In the genomic region with DNA sequence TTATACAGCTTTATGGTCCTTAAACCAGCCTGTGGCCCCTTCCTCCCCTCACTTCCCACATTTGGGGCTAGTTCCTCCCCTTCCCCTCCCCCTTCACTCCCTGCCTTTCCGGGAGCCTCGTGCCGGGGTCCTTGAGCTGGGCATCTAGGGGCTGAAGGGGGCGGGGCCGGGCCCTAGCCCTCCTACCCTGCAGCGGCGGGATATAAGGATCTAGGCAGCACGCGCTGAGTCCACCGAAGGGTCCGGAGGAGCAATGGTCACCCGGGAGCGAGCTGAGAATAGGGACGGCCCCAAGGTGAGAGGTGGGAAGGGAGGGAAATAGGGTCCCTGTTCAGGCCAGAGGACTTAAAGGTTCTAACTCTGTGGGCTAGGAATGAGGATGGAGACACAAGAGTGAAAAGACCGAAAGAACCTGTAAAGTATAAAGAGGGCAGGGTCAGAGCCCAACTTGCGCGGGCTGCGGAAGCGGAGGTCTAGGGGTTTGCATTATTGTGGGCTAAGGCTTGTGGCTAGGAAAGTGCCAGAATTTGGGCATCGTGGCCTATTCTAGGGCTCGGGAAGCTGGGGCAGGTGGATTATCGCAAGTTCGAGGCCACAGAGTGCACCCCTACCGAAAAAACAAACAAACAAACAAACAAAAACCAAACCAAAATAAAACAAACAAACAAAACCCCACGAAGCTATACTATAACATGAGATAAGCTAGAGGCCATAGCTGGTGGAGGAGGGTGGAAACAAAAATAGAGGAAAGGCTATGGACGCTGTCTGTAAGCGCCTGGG, we compare ENCODE assay signal across 7 mouse cellular contexts. TPM values are rescaled to one million over a fixed set of nuclear protein-coding genes. Genes with fewer than 3 reads are reported as not detected.
A peak's percentile ranks its signal among the peaks of the same experiment; 100 is the strongest.
DNase-seq lines count a peak whose midpoint lies in the region; ATAC-seq and TF ChIP-seq lines count a peak whose summit lies in the region.

TSS of gene Hes7 (plus strand) at position 184 of the 780 bp plus-strand sequence.

- H3K9ac ChIP-seq in lung, embryonic 15.5 days = peak within 1 kb of the TSS; percentile 78
- peak within 1 kb of the TSS; percentile 67 for H3K9ac ChIP-seq in liver, postnatal 0 days (replicated peaks)

- H3K4me1 ChIP-seq in lung, embryonic 15.5 days = peaks cover 40% of the 10 kb centered on the region
- H3K4me1 ChIP-seq in liver, postnatal 0 days (ENCODE audit: insufficient read depth) = peaks cover 50% of the 10 kb centered on the region

- no peak for ATAC-seq in lung, embryonic 15.5 days (ENCODE audit: borderline replicate concordance, extremely low read depth, low FRiP score, low TSS enrichment)
- no peak for ATAC-seq in liver, postnatal 0 days

- under 1% methylated on average over 27 of the region's 27 CpGs for WGBS in lung, embryonic 15.5 days
- WGBS in liver, postnatal 0 days (ENCODE audit: insufficient replicate concordance) = 1% methylated on average over 27 of the region's 27 CpGs

- no peak for TF ChIP-seq EP300 in liver, postnatal 0 days (IDR thresholded peaks at IDR 0.05; ENCODE audit: low read depth)

- no peaks in the 10 kb centered on the region for H3K36me3 ChIP-seq in lung, embryonic 15.5 days
- H3K36me3 ChIP-seq in liver, postnatal 0 days (replicated peaks; ENCODE audit: insufficient read depth, low read length) = no peaks in the 10 kb centered on the region

- no peaks in the 10 kb centered on the region for H3K27me3 ChIP-seq in lung, embryonic 15.5 days
- H3K27me3 ChIP-seq in liver, postnatal 0 days (ENCODE audit: insufficient read depth, low read length) = peaks cover 20% of the 10 kb centered on the region

- H3K9me3 ChIP-seq in lung, embryonic 15.5 days = no peaks in the 10 kb centered on the region
- H3K9me3 ChIP-seq in liver, postnatal 0 days (ENCODE audit: low read length) = no peaks in the 10 kb centered on the region

- peak within 1 kb of the TSS; percentile 94 for H3K4me2 ChIP-seq in lung, embryonic 15.5 days
- H3K4me2 ChIP-seq in liver, postnatal 0 days (ENCODE audit: low read depth, low read length) = peak within 1 kb of the TSS; percentile 98

- DNase-seq in lung, postnatal 36 days = no peak
- peak; percentile 83 for DNase-seq in embryo, embryonic 11 days
- peak; percentile 15 to 19 for DNase-seq in heart, postnatal 36 days
- DNase-seq in liver, postnatal 0 days = peak; percentile 28
- peak; percentile 38 for DNase-seq in yolk sac, embryonic 10.5 days (ENCODE audit: low spot score)
- DNase-seq in adrenal gland, postnatal 4 days (ENCODE audit: low spot score in 2 of 2) = no peak

- peak within 1 kb of the TSS; percentile 98; the same call in 1 of the 2 replicates for H3K27ac ChIP-seq in lung, embryonic 15.5 days
- no peak within 1 kb of the TSS for H3K27ac ChIP-seq in liver, postnatal 0 days (ENCODE audit: low read depth)

- TF ChIP-seq CTCF in liver, postnatal 0 days (IDR thresholded peaks at IDR 0.05; ENCODE audit: low read depth) = no peak

- intact Hi-C loops in heart, postnatal 36 days (cut with DNase I) = no loop called here

- peak within 1 kb of the TSS; percentile 80 for H3K4me3 ChIP-seq in lung, embryonic 15.5 days
- H3K4me3 ChIP-seq in liver, postnatal 0 days (ENCODE audit: low read depth, low read length) = peak within 1 kb of the TSS; percentile 68

RNA-seq across cellular contexts. Expression of gene Hes7, which starts in this region (rescaled TPM):
- polyA plus RNA-seq in lung, embryonic 15.5 days (2015; fragmentation: Nextera tagmentation; extraction: Ambion mirVana) = 0.52 and 0.60 TPM in 2 replicates
- not detected for total RNA-seq in heart, postnatal 36 days (2021)
- 0.07 and 0.15 TPM in 2 replicates for polyA plus RNA-seq in liver, postnatal 0 days (2015; fragmentation: Nextera tagmentation; extraction: Ambion mirVana)
- under 1 TPM; 0.51 to 0.59 TPM for total RNA-seq in adrenal gland, postnatal 4 days (2021)

Comparison
In these comparisons a context has a peak if more than half of its experiments do, and no peak if none do; other contexts are left out.
1. Peak in DNase-seq in heart, postnatal 36 days; RNA of the gene not detected or under 1 TPM.
2. Peak in DNase-seq, H3K4me3 ChIP-seq, H3K9ac ChIP-seq and H3K4me2 ChIP-seq in liver, postnatal 0 days; RNA of the gene not detected or under 1 TPM.
3. DNase-seq: peak in embryo, embryonic 11 days (single experiment) and yolk sac, embryonic 10.5 days (single experiment); none in lung, postnatal 36 days (single experiment) and adrenal gland, postnatal 4 days (0 of 2).